Mouse (Mus musculus): ENCODE data around the gene Col26a1.

Col26a1 gene

DNA sequence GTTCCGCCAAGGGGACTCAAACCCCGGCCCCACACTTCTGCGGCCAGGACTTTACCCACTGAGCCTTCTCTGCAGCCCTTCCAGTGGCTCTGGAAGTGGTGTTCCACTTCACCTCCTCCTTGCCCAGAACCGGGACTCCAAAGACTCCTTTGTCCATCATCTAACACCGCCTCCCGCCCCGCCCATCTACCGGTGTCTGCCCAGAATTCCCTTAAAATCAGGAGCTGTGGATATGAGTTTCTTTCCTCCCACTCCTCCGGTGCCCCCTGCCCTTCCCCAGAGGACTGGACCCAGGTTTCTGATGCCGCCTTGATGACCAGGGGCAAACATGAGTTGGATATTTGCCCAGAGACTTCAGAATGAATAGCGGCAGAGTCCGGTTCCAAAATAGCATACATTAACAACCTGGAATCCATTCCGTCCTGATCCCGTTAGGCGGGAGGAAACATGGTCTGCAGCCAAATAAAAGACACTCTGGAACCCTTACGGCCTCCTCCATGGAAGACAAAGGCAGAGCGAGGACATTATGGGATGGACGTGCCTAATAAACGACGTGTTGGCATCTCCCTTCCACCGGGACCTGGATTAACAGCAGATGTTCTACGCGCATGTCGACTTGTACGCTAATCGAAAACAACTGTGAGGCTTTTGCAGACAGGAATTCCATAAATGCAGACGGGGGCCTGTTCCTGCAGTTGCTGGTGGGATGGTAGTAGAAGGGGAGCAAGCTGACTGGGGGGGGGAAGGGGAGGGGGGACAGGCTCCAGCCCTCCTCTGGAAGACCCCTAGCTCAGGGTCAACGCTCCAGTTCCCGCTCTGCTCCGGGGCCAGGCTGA lies 72.3 kb downstream of the Col26a1 start:
- no peak for DNase-seq (ENCODE audit: low read depth in 2 of 2, low spot score in 2 of 2)

DNA sequence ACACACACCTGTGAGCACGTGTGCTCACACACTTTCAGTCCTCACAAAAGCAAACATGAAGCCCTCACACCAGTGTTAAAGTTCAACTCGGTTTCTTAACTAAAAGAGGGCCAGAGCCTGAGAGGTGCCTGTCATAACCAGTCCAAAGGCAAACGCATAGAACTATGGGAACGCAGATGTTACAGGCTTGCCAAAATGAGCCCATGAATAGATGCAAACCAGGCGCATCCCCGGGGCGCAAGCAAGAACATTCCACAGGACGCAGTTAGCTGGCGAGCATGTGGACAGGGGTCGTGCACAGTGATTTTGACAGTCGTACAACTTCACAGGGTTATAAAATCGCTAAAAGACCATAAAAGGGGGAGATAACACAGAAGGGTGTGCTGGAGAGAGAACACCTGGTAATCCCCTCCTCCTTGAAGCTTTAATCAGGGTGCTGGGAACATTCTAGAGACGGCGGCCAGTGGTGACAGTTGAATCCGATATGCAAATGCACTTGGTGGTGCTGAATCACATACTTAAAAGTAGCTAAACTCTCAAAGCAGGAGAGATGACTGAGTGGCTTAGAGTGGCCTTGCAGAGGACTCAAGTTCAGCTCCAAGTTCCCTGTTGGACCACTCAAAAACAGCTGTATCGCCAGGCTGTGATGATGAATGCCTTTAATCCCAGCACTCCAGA lies 76.5 kb downstream of the Col26a1 start:
- DNase-seq (ENCODE audit: low read depth in 2 of 2, low spot score in 2 of 2) = no peak

DNA sequence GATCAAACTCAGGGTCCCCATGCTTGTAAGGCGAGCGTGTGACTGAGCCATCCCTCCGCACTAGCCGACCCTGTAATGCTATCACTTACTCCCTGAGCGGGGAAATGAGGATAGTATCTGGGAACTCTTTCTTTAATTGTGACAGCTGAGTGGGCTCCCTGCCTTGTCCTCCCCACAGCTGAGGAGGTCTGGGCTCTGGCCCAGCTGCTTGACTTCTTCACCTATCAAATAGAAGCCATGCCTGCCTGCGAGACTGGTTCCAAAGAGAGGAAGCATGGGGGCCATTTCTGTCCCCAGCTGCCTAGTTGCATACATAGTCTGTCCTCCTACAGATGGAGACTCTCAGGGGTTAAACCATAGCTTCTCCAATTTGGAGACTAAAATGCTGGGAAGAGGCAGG lies 78.0 kb downstream of the Col26a1 start:
- no peak for DNase-seq (ENCODE audit: low read depth in 2 of 2, low spot score in 2 of 2)

DNA sequence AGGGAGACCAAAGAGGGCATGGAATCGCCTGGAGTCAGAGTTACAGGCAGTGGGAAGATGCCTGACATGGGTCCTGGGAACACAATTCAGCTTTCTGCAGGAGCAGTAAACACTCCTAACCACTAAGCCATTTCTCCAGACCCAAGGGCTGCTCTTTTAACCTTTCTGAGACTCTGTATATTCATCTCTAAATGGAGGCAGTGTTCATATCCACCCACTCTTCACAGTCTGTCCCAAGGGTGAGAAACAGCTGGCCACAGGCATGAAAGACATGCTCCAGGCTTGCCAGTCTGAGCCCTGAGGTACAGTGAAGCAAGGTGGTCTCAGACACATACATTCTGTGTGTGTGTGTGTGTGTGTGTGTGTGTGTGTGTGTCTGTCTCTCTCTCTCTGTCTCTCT lies 78.8 kb downstream of the Col26a1 start:
- no peak for DNase-seq (ENCODE audit: low read depth in 2 of 2, low spot score in 2 of 2)

DNA sequence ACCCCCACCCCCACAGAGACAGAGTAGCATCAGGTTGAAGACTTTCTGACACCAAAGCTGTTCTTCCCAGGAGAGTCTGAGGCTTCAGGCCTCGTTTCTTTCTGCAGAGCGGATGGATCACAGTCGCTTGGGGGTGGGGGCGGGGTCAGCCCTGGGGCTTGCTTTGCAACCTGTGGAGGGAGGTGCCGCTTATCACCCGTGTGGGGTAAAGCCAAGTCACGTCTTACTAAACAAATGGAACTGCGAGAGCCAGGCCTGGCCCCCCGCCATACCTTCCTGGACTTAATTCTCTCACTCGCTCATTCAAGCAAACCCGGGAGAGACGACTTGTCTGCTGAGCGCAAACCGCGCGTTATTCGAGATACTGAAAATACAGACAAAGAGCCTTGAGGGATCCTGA lies 80.3 kb downstream of the Col26a1 start:
- no peak for DNase-seq (ENCODE audit: low read depth in 2 of 2, low spot score in 2 of 2)

DNA sequence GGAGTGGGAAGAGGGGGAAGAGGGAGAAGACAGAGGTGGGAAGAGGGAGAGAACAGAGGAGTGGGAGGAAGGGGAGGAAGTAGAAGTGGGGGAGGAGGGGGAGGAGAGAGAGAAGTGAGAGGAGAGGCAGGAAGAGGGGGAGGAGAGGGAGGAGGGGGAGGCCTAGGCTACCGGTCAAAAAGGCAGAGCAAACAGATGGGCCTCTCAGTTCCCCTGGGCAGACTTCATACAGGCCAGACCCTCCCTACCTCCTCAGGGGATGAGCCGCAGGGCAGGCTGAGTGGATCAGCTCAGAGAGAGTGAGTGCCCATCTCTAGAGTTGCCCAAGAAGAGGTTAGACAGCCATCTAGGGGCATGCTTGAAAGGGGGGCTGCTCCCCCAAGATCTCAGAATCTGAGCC lies 86.1 kb downstream of the Col26a1 start:
- no peak for DNase-seq (ENCODE audit: low read depth in 2 of 2, low spot score in 2 of 2)

DNA sequence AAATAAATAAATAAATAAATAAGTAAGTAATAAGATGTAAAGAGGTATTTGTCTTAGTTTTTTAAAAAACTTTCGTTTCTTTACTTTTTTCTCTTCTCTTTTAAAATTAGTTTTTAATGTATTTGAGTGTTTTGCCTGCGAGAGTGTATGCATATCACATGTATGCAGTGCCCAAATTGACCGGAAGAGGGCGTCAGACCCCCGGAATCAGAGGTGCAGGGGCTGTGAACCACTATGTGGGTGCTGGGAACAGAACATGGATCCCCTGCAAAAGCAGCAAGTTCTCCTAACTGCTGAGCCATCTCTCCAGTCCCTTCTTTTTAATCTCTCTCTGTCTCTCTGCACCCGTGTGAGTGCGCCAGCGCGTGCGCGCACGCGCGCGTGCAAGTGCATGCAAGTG lies 89.2 kb downstream of the Col26a1 start:
- DNase-seq (ENCODE audit: low read depth in 2 of 2, low spot score in 2 of 2) = no peak

DNA sequence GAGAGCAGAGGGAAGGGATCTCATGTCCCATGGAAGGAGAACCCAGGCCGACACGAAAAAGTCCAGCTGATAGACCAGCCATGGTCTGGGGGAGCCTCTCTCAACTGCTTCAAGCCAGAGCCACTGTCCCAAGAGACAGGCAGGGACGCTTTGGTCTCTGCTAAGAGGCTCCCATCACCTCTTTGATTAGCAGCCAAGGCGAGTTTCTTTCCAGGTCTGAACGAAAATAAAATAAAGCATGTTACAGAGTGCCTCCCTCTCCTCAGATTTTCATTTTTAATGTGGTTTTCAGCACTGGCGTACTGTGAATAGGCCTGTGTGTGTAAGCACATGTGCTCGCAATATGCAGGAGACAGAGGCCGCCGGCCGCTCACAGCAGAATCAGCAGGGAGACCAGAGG lies 90.5 kb downstream of the Col26a1 start:
- DNase-seq (ENCODE audit: low read depth in 2 of 2, low spot score in 2 of 2) = no peak

DNA sequence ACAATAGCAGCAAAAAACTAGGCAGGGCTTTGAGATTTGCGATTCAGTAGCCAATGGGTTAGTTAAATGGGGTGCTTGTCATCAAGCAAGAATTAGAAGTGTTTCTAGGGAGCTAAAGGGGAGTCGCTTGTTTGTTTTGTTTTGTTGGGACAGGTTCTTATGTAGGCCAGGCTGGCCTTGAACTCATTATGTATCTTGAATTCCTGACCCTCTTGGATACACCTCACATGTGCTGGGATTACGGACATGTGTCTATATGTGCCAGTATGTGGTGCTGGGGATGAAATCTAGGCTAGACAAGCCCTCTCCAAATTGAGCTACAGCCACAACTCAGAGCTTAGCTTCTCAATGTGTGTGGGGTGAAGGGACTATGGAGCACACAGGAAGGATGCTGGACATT lies 91.8 kb downstream of the Col26a1 start:
- DNase-seq (ENCODE audit: low read depth in 2 of 2, low spot score in 2 of 2) = no peak

DNA sequence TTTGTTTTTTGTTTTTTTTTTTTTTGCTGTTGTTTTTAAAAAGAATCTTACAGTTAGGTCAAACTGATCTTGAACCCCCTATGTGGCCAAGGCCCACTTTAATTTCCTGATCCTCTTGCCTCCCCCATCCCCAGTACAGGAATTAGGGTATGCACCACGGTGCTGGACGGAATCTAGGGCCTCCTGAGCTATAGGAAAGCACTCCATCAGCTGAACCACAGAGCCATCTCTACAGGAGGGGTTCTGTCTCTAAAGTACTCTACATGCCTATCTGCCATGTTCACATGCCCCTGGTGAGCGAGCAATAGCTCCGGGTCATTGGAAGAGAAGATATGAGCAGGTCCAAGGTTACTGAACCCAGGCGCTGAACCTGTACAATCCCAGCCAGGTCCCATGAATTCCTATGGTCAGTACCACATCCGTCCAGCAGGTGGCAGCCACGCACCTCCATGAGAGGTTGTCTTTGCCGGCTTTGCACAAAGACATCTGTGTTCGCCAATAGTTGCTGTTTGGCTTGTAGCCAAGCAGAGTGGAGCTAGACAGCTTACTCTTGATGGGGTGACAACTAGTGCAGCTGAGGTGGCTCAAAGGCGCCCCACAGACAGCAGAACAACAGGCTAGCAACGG lies 92.3 kb downstream of the Col26a1 start:
- peak; percentile 73 to 82 for DNase-seq (ENCODE audit: low read depth in 2 of 2, low spot score in 2 of 2)

DNA sequence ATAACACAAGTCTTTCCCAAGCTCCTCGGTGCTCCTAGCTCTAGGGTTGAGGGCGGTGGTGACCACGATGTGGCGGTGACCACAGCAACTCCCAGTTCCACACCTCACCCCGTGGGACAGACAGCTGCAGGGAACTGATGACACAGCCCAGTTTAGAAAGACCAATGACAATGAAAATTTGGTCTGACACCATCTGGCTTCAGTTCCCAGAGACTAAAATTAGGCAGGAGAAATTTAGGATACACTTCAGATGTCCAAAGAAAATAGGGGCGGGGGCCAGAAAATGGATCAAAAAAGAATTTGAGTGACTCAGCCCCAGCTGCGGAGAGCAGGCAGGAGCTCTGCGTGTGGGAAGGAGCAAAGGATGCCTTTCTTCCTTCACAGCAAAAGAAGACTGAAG lies 98.5 kb downstream of the Col26a1 start:
- DNase-seq (ENCODE audit: low read depth in 2 of 2, low spot score in 2 of 2) = no peak

DNA sequence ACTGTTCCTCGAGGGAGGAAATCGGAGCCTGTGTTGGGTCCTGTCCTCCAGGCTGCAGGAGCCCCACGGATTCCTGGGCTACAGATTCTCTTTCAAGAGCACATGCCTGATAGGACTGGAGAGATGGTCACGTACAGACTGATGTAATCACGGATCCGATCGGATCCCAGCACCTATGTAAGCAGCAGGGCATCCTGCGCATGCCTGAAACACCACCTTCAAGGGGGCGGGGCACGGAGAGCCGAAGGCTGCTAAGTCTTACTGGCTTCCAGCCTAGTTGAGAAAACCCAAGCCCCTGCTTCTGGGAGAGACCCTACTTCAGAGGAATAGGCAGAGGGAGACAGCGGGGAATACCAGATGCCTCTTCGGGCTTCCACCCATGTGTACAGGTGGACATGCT lies 100.4 kb downstream of the Col26a1 start:
- no peak for DNase-seq (ENCODE audit: low read depth in 2 of 2, low spot score in 2 of 2)

DNA sequence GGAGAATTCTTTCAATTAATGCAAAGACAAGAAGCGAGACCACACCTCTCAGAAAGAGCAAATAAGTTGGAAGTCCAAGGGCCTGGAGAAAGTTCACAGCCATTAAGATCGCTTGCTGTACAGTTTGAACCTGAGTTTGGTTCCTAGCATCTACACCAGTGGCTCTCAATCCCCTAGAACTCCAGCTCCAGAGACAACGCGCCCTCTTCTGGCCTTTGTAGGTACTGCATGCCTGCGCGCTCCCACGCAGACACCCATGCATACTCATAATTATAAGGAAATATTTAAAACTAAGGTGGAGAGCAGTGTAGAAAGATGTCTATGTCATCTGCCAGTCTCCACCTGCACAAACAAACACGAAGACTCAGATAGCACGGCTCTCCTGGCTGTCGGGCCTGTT lies 102.5 kb downstream of the Col26a1 start:
- DNase-seq (ENCODE audit: low read depth in 2 of 2, low spot score in 2 of 2) = peak; percentile 30 to 38

DNA sequence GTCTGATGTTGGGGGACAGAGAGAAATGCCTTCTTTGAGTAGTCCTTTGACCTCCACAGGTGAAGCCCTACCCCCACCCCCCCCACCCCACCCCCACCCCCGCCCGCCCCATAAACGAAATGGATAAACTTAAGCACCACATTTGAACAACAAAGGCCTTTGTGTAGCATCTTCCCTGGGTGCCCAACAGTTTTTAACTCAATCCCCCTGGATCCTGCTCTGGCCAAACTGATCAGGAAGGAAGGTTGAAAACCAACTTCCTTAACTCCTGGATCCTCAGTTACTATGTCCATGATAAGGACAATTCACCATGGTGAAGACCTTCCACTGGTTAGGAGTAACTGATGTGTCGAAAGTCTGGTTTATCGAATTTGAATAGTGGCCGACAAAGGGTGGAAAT lies 103.1 kb downstream of the Col26a1 start:
- DNase-seq (ENCODE audit: low read depth in 2 of 2, low spot score in 2 of 2) = no peak

DNA sequence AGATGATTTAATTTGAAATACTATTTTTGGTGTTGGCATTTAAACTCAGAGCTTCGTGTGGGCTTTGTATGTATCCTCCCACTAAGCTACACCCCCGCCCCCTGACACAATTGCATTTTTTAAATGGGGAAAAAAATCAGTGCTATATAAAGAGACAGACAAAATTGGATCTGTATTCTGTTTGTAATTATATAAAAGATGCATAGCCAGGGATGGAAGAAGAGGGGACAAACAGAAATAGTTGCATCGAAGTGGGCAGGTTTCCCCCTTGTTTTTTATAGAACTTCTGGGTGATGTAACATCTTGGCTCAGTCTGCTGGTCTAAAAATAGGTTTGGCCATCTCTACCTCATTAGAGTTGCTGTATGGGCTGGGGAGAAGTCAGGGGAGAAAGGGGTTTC lies 107.5 kb downstream of the Col26a1 start:
- no peak for DNase-seq (ENCODE audit: low read depth in 2 of 2, low spot score in 2 of 2)

DNA sequence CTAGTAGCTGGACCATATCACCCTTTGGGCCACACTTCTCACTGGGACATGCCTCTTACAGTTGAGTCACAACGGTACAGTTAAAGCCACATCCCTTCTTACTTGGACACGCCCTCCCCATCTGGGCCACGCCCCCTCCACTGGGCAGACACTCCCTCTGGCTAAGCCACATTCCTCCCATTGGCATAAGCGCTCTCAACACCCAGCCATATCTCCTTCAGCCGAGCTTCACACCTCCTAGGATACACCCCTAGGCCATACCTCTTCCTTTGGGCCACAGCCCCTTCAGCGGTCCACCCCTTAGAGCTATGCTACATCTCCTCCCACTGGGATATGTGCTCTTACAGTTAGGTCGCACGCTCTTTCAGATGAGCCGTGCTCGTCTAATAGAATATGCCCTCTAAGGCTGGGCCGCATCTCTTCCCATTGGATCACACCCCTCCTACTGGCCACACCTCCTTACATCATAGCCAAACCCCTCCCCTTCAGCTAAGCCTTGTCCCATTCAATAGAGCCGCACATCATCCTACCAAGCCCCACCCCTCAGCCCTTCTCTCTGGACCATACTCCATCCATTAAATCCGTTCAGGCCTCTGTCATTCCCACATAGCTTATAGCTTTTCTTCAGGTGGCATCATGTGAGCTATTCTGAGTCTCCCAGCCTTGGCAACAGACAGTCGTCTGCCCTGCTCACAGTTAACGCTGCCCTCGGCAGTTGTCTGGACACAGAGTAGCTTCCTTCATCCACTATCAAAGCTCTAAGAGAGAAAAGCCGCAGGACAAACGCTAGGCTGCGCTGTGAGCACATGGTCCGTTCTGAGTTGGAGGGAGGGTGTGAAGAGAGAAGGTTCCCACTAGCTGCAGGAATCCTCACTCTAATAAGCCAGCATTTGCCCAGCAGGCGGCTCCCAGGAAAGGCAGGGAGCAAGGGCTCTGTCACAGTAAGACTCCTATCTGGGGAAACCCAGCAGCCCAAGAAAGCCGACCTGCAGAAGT lies 109.7 kb downstream of the Col26a1 start:
- DNase-seq (ENCODE audit: low read depth in 2 of 2, low spot score in 2 of 2) = no peak

DNA sequence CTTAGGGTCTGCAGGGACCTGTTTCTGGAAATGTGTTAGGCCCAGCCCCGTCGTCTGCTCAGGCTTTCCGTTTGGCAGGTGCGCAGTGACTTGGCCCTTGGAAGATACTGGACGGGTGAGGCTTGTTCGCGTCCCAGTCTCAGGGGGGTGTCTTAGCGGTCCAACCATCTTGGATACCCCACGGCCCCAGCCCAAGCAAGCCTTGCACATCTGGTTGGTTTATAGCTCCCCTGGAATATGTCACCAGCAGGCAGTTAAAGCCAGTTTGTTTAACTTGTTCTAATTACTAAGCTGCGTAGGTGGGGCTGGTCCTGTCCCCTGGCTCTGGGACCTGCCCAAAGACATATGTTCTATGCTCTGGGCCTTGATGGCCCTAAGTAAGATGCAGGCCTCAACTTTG lies 111.9 kb downstream of the Col26a1 start:
- no peak for DNase-seq (ENCODE audit: low read depth in 2 of 2, low spot score in 2 of 2)

DNA sequence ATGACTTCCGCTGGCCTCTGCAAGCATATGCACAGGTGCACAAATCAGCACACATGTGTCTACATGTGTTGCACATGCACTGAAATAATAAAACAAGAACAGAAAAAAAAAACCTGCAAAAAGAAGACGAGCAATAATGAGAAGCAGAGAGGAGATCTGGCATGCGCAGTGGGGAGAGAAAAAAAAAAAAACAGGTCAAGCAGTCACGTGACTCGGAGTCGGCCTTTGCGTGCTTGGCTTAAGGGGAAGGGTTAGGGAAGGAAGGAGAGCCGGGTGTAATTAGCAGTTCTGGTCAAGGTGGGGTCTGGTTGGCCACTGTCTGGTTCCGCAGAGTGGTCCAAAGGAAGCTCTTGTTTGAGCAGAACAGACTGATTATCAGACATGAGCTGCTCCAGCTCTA lies 115.7 kb downstream of the Col26a1 start:
- DNase-seq (ENCODE audit: low read depth in 2 of 2, low spot score in 2 of 2) = no peak

DNA sequence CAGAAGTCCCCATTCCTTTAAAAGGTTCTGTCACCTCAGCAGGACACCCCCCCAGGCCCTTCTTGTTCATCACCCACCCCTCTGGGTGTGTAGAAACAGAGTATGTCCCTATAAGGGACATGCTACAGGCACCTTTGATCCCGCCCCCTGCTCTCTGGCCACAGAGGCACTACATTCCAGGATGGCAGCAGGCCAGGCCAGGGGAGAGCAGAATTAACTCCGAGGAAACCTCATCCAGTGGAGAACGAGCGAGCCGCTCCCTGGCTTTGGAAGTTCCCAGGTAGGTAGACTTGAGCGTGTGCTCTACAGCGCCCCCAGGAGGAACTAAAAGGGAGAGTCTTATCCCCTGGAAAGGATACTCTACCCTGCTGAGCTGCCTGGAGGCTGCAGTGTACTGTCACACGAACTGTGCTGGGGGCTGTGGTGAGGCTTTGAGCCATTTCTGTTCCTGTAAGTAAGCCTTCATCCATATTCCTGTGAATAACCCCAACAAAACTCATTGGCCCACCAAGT lies 118.8 kb downstream of the Col26a1 start:
- DNase-seq (ENCODE audit: low read depth in 2 of 2, low spot score in 2 of 2) = no peak

DNA sequence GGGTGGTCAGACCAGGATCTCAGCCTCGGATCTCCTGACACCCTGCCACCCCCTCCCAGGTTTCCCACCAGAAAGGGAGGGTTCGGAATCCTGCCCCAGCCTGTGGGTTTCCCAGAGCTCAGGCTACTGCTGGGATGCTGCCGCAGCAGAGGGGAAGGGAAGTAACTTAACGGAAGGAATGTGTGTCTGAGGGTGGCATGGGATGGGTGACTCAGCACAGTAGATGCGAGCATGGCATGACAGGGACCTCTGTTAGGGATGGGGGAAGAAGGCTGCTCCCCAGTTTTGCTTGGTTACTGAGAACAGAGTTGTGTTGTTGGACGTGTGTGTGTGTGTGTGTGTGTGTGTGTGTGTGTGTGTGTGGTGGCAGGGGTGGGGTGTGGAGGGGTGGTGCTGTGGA lies 122.7 kb downstream of the Col26a1 start:
- no peak for DNase-seq (ENCODE audit: low read depth in 2 of 2, low spot score in 2 of 2)

DNA sequence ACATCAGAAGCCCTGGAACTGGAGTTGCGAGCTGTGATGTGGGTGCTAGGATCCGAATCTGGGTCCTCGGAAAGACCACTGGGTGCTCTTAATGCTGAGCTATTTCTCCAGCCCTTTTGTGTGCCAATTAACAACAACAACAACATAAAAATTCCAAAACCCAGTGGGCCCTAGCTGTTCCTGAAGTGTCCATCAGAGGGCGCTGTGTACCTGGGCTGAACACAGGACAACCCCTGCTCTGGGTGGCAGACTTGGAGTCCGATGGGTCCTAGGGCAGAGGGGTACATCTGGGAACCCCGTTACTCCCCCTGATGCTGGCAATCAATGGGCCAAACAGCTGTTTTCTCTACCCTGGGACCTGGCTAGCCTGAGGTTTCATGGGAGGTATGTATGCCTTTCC lies 123.2 kb downstream of the Col26a1 start:
- no peak for DNase-seq (ENCODE audit: low read depth in 2 of 2, low spot score in 2 of 2)
